Mouse (Mus musculus): ENCODE results near the gene Ccr4. TPM values are rescaled to one million over a fixed set of nuclear protein-coding genes. Genes with fewer than 3 reads are reported as not detected.

The Ccr4 gene
- polyA plus RNA-seq, 1 experiment from 2014 or later: not detected

GRCm38 (mm10) chr9:114452418-114452817 is 52.3 kb downstream of the Ccr4 start:
- Histone ChIP-seq H3K27me3 (ENCODE audit: control insufficient read depth, insufficient read depth, low read length) (no peaks in the 10 kb centered on the region), H3K4me2 (ENCODE audit: low read length) (no peak overlapping the region), H3K27ac (replicated peaks; ENCODE audit: low read depth, low read length) (no peak overlapping the region), H3K9ac (replicated peaks; ENCODE audit: low read length) (no peak overlapping the region), H3K9me3 (ENCODE audit: control insufficient read depth, low read length) (no peaks in the 10 kb centered on the region), H3K4me3 (replicated peaks; ENCODE audit: low read depth, low read length) (no peak overlapping the region), H3K4me1 (ENCODE audit: control insufficient read depth, insufficient read depth, low read length) (no peaks in the 10 kb centered on the region), H3K36me3 (ENCODE audit: control insufficient read depth, insufficient read depth, low read length) (peaks cover 4% of the 10 kb centered on the region; the same call in 1 of the 2 replicates)
- 89% methylated on average over 6 of the region's 6 CpGs for WGBS
- DNase-seq (no peak), ATAC-seq (ENCODE audit: low FRiP score, low TSS enrichment) (no peak)

GRCm38 (mm10) chr9:114451615-114452014 is 53.1 kb downstream of the Ccr4 start:
- WGBS: 84% methylated on average over 7 of the region's 7 CpGs
- Histone ChIP-seq H3K4me2 (ENCODE audit: low read length) (no peak overlapping the region), H3K4me3 (replicated peaks; ENCODE audit: low read depth, low read length) (no peak overlapping the region), H3K9ac (replicated peaks; ENCODE audit: low read length) (no peak overlapping the region), H3K27ac (replicated peaks; ENCODE audit: low read depth, low read length) (no peak overlapping the region), H3K4me1 (ENCODE audit: control insufficient read depth, insufficient read depth, low read length) (no peaks in the 10 kb centered on the region), H3K9me3 (ENCODE audit: control insufficient read depth, low read length) (no peaks in the 10 kb centered on the region), H3K27me3 (ENCODE audit: control insufficient read depth, insufficient read depth, low read length) (no peaks in the 10 kb centered on the region), H3K36me3 (ENCODE audit: control insufficient read depth, insufficient read depth, low read length) (0 out of 2 replicates have a peak, but pooled peaks cover 4% of the 10 kb centered on the region)
- ATAC-seq (ENCODE audit: low FRiP score, low TSS enrichment) (no peak), DNase-seq (no peak)

DNA sequence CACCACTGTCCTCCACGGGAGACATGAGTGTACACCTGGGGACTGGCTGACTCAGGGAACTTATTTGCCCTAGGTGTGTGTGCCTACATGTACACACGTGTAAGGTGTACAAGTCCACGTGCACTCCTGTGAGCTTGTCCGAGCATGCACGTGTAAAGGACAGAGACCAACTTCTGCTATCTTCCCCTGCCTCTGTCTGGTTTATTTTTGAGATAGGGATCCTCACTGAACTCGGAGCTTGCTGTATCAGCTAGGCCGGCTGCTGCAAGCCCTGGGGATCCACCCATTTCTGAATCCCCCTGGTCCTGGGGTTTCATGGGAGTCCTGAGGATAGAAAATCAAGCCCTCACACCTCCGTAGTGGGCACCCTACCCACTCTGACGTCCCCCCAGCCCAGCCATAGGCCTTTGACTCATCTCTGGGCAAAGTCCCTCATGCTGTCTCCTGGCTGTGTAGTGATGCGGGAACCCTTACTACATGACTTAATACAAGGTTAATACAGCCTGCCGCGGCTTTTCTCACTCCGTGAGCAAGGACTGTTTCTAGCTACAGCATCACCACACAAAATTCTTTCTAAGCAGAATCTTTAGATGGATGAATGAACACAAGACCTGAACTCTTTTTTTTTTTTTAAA is 55.5 kb downstream of the Ccr4 start:
- no peak overlapping the region for H3K27ac ChIP-seq (replicated peaks; ENCODE audit: low read depth, low read length)
- H3K9me3 ChIP-seq (ENCODE audit: control insufficient read depth, low read length): no peaks in the 10 kb centered on the region
- ATAC-seq (ENCODE audit: low FRiP score, low TSS enrichment) (no peak), DNase-seq (no peak)
- no peaks in the 10 kb centered on the region for H3K27me3 ChIP-seq (ENCODE audit: control insufficient read depth, insufficient read depth, low read length)
- no peak overlapping the region for H3K4me3 ChIP-seq (replicated peaks; ENCODE audit: low read depth, low read length)
- no peaks in the 10 kb centered on the region for H3K4me1 ChIP-seq (ENCODE audit: control insufficient read depth, insufficient read depth, low read length)
- no peak overlapping the region for H3K9ac ChIP-seq (replicated peaks; ENCODE audit: low read length)
- 92% methylated on average over 13 of the region's 13 CpGs for WGBS
- H3K36me3 ChIP-seq (ENCODE audit: control insufficient read depth, insufficient read depth, low read length): no peaks in the 10 kb centered on the region
- no peak overlapping the region for H3K4me2 ChIP-seq (ENCODE audit: low read length)

GRCm38 (mm10) chr9:114448700-114449099 is 56.0 kb downstream of the Ccr4 start:
- DNase-seq (no peak), ATAC-seq (ENCODE audit: low FRiP score, low TSS enrichment) (no peak)
- Histone ChIP-seq H3K9ac (replicated peaks; ENCODE audit: low read length) (no peak overlapping the region), H3K27me3 (ENCODE audit: control insufficient read depth, insufficient read depth, low read length) (no peaks in the 10 kb centered on the region), H3K9me3 (ENCODE audit: control insufficient read depth, low read length) (no peaks in the 10 kb centered on the region), H3K4me2 (ENCODE audit: low read length) (no peak overlapping the region), H3K36me3 (ENCODE audit: control insufficient read depth, insufficient read depth, low read length) (no peaks in the 10 kb centered on the region), H3K27ac (replicated peaks; ENCODE audit: low read depth, low read length) (no peak overlapping the region), H3K4me3 (replicated peaks; ENCODE audit: low read depth, low read length) (no peak overlapping the region), H3K4me1 (ENCODE audit: control insufficient read depth, insufficient read depth, low read length) (no peaks in the 10 kb centered on the region)
- WGBS: 84% methylated on average over 5 of the region's 5 CpGs

DNA sequence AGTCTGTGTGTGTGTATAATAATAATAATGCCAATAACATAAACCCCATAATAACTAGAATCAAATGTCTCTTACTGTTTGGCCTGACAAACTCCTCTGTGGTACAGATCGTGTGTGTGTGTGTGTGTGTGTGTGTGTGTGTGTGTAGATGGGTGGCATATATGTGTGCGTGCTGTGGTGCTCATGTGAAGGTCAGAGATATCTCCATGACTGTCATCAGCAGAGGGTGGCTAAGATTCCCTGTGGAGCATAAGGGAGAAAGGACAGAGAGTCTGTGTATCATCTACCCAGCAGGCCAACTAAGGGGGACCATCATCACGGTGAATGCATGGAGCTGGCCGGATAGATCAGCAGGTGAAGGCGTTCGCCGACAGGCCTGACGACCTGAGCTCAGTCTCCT is 57.8 kb downstream of the Ccr4 start:
- H3K4me2 ChIP-seq (ENCODE audit: low read length): no peak overlapping the region
- no peak overlapping the region for H3K4me3 ChIP-seq (replicated peaks; ENCODE audit: low read depth, low read length)
- WGBS: 92% methylated on average over 8 of the region's 8 CpGs
- H3K27ac ChIP-seq (replicated peaks; ENCODE audit: low read depth, low read length): no peak overlapping the region
- no peaks in the 10 kb centered on the region for H3K27me3 ChIP-seq (ENCODE audit: control insufficient read depth, insufficient read depth, low read length)
- H3K4me1 ChIP-seq (ENCODE audit: control insufficient read depth, insufficient read depth, low read length): no peaks in the 10 kb centered on the region
- H3K9ac ChIP-seq (replicated peaks; ENCODE audit: low read length): no peak overlapping the region
- H3K9me3 ChIP-seq (ENCODE audit: control insufficient read depth, low read length): no peaks in the 10 kb centered on the region
- no peak for DNase-seq
- no peak for ATAC-seq (ENCODE audit: low FRiP score, low TSS enrichment)
- H3K36me3 ChIP-seq (ENCODE audit: control insufficient read depth, insufficient read depth, low read length): no peaks in the 10 kb centered on the region

GRCm38 (mm10) chr9:114443351-114443750 is 61.4 kb downstream of the Ccr4 start:
- Histone ChIP-seq H3K9ac (replicated peaks; ENCODE audit: low read length) (no peak overlapping the region), H3K36me3 (ENCODE audit: control insufficient read depth, insufficient read depth, low read length) (no peaks in the 10 kb centered on the region), H3K4me2 (ENCODE audit: low read length) (no peak overlapping the region), H3K9me3 (ENCODE audit: control insufficient read depth, low read length) (no peaks in the 10 kb centered on the region), H3K27me3 (ENCODE audit: control insufficient read depth, insufficient read depth, low read length) (no peaks in the 10 kb centered on the region), H3K4me1 (ENCODE audit: control insufficient read depth, insufficient read depth, low read length) (no peaks in the 10 kb centered on the region), H3K27ac (replicated peaks; ENCODE audit: low read depth, low read length) (no peak overlapping the region), H3K4me3 (replicated peaks; ENCODE audit: low read depth, low read length) (no peak overlapping the region)
- ATAC-seq (ENCODE audit: low FRiP score, low TSS enrichment): no peak
- 94% methylated on average over 8 of the region's 8 CpGs for WGBS
- no peak for DNase-seq

GRCm38 (mm10) chr9:114442893-114443292 is 61.8 kb downstream of the Ccr4 start:
- H3K9me3 ChIP-seq (ENCODE audit: control insufficient read depth, low read length): no peaks in the 10 kb centered on the region
- no peak for ATAC-seq (ENCODE audit: low FRiP score, low TSS enrichment)

GRCm38 (mm10) chr9:114442225-114442624 is 62.5 kb downstream of the Ccr4 start:
- no peak overlapping the region for H3K4me2 ChIP-seq (ENCODE audit: low read length)
- H3K4me3 ChIP-seq (replicated peaks; ENCODE audit: low read depth, low read length): no peak overlapping the region
- H3K9me3 ChIP-seq (ENCODE audit: control insufficient read depth, low read length): no peaks in the 10 kb centered on the region
- no peak for DNase-seq
- ATAC-seq (ENCODE audit: low FRiP score, low TSS enrichment): no peak
- 95% methylated on average over 9 of the region's 9 CpGs for WGBS
- H3K27me3 ChIP-seq (ENCODE audit: control insufficient read depth, insufficient read depth, low read length): no peaks in the 10 kb centered on the region
- no peaks in the 10 kb centered on the region for H3K36me3 ChIP-seq (ENCODE audit: control insufficient read depth, insufficient read depth, low read length)
- H3K4me1 ChIP-seq (ENCODE audit: control insufficient read depth, insufficient read depth, low read length): no peaks in the 10 kb centered on the region
- no peak overlapping the region for H3K9ac ChIP-seq (replicated peaks; ENCODE audit: low read length)
- no peak overlapping the region for H3K27ac ChIP-seq (replicated peaks; ENCODE audit: low read depth, low read length)

More at GRCm38 (mm10) chr9:114442893-114443292, 61.8 kb downstream of the Ccr4 start:
- Histone ChIP-seq H3K4me1 (ENCODE audit: control insufficient read depth, insufficient read depth, low read length) (no peaks in the 10 kb centered on the region), H3K4me2 (ENCODE audit: low read length) (no peak overlapping the region), H3K27ac (replicated peaks; ENCODE audit: low read depth, low read length) (no peak overlapping the region), H3K36me3 (ENCODE audit: control insufficient read depth, insufficient read depth, low read length) (no peaks in the 10 kb centered on the region), H3K9ac (replicated peaks; ENCODE audit: low read length) (no peak overlapping the region), H3K27me3 (ENCODE audit: control insufficient read depth, insufficient read depth, low read length) (no peaks in the 10 kb centered on the region), H3K4me3 (replicated peaks; ENCODE audit: low read depth, low read length) (no peak overlapping the region)
- DNase-seq: no peak
- 86% methylated on average over 9 of the region's 9 CpGs for WGBS

GRCm38 (mm10) chr9:114440548-114440947 is 64.2 kb downstream of the Ccr4 start:
- ATAC-seq (ENCODE audit: low FRiP score, low TSS enrichment): no peak
- no peak overlapping the region for H3K9ac ChIP-seq (replicated peaks; ENCODE audit: low read length)
- H3K36me3 ChIP-seq (ENCODE audit: control insufficient read depth, insufficient read depth, low read length): no peaks in the 10 kb centered on the region
- no peaks in the 10 kb centered on the region for H3K27me3 ChIP-seq (ENCODE audit: control insufficient read depth, insufficient read depth, low read length)
- peaks cover 3% of the 10 kb centered on the region; the same call in 1 of the 2 replicates for H3K9me3 ChIP-seq (ENCODE audit: control insufficient read depth, low read length)
- H3K4me1 ChIP-seq (ENCODE audit: control insufficient read depth, insufficient read depth, low read length): no peaks in the 10 kb centered on the region
- H3K4me2 ChIP-seq (ENCODE audit: low read length): no peak overlapping the region
- H3K27ac ChIP-seq (replicated peaks; ENCODE audit: low read depth, low read length): no peak overlapping the region
- no peak for DNase-seq
- H3K4me3 ChIP-seq (replicated peaks; ENCODE audit: low read depth, low read length): no peak overlapping the region
- 86% methylated on average over 10 of the region's 10 CpGs for WGBS

Measured in midbrain, embryonic 14.5 days (tissue).